In the genomic region with DNA sequence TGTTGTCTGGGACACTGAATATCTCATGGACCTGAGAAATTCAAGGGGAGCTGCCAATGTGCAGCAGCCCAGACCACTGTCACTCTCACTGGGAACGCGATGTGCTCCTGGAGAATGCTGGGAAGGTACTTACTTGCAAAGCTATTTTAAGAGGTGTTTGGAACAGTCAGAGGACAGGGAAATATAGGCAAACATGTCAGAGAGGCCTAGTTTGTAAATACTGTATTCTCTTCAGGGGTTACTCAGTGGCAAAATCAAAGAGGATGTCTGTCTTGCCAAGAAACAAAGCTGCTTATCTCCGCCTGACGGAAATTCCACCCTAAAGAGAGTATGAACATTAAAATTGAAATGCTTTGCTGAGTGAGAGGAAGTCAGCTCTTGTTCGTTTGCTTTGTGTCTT, we compare ENCODE assay signal across 14 mouse cellular contexts. TPM values are rescaled to one million over a fixed set of nuclear protein-coding genes. Genes with fewer than 3 reads are reported as not detected.
DNase-seq lines count a peak whose midpoint lies in the region; ATAC-seq lines count a peak whose summit lies in the region.
"Had no signal": no experiment of that assay in that cellular context is flagged by ENCODE, and none has a peak within 500 bp of the region (broad histone marks: within the 10 kb centered on the region; RNA-seq: fewer than 3 reads in every experiment).

No protein-coding gene starts in this region.

- no peaks in the 10 kb centered on the region for H3K9me3 ChIP-seq in kidney, embryonic 15.5 days (replicated peaks)
- H3K9me3 ChIP-seq in heart, embryonic 12.5 days (replicated peaks): no peaks in the 10 kb centered on the region
- H3K9me3 ChIP-seq: embryonic facial prominence, embryonic 10.5 days had no signal

- H3K4me2 ChIP-seq in kidney, embryonic 15.5 days: no peak overlapping the region
- no peak overlapping the region for H3K4me2 ChIP-seq in heart, embryonic 12.5 days

- intact Hi-C loops in heart, postnatal 36 days (cut with DNase I): loop anchor here (1.0 to 5.0 kb wide), 2 partner anchors 46 to 192 kb away; no protein-coding TSS in a partner anchor

- WGBS in kidney, embryonic 15.5 days: 68% methylated on average over 5 of the region's 5 CpGs
- WGBS in heart, embryonic 12.5 days: 19% methylated on average over 5 of the region's 5 CpGs

- no peaks in the 10 kb centered on the region for H3K4me1 ChIP-seq in kidney, embryonic 15.5 days
- peaks cover 10% of the 10 kb centered on the region; the same call in 1 of the 2 replicates for H3K4me1 ChIP-seq in heart, embryonic 12.5 days (replicated peaks)
- H3K4me1 ChIP-seq: embryonic facial prominence, embryonic 10.5 days had no signal

- no peaks in the 10 kb centered on the region for H3K36me3 ChIP-seq in kidney, embryonic 15.5 days
- H3K36me3 ChIP-seq in heart, embryonic 12.5 days: no peaks in the 10 kb centered on the region
- H3K36me3 ChIP-seq: embryonic facial prominence, embryonic 10.5 days had no signal

- peak; percentile 8 to 30 for DNase-seq in kidney, postnatal 36 days
- peak; percentile 43 to 50 for DNase-seq in heart, postnatal 36 days
- DNase-seq in skeletal muscle tissue, adult 2 months (ENCODE audit: low read depth, low spot score): peak; percentile 7
- DNase-seq in layer of hippocampus, adult 9-10 months (ENCODE audit: low spot score): no peak
- no peak for DNase-seq in MN1 (ENCODE audit: low spot score)
- DNase-seq: adrenal gland, adult 2 months; cerebellum, postnatal 14 days; layer of hippocampus, postnatal 36 days; thymus, postnatal 36 days had no signal

- no peaks in the 10 kb centered on the region for H3K27me3 ChIP-seq in kidney, embryonic 15.5 days
- no peaks in the 10 kb centered on the region for H3K27me3 ChIP-seq in heart, embryonic 12.5 days (replicated peaks)

- H3K27ac ChIP-seq in kidney, embryonic 15.5 days: no peak overlapping the region
- peak overlapping the region; percentile 90 for H3K27ac ChIP-seq in heart, embryonic 12.5 days (ENCODE audit: poor library complexity, severe bottlenecking)
- H3K27ac ChIP-seq: embryonic facial prominence, embryonic 10.5 days had no signal

- ATAC-seq in kidney, embryonic 15.5 days (replicated peaks; ENCODE audit: low FRiP score): no peak
- ATAC-seq in heart, embryonic 12.5 days (ENCODE audit: insufficient number of reproducible peaks, low FRiP score): 0 out of 2 replicates have a peak, but pooled peaks have one; percentile 48
- ATAC-seq: intestine, postnatal 0 days had no signal

- no peak overlapping the region for H3K9ac ChIP-seq in kidney, embryonic 15.5 days
- H3K9ac ChIP-seq in heart, embryonic 12.5 days: no peak overlapping the region

- H3K4me3 ChIP-seq in kidney, embryonic 15.5 days (replicated peaks): no peak overlapping the region
- no peak overlapping the region for H3K4me3 ChIP-seq in heart, embryonic 12.5 days
- H3K4me3 ChIP-seq: embryonic facial prominence, embryonic 10.5 days had no signal

RNA-seq across cellular contexts. Expression of gene Chrm2, which starts 17.3 kb away (rescaled TPM):
- 0.26 and 0.44 TPM in 2 replicates for polyA plus RNA-seq in kidney, embryonic 15.5 days (2015; fragmentation: Nextera tagmentation; extraction: Ambion mirVana)
- 8.0 and 8.9 TPM in 2 replicates for polyA plus RNA-seq in heart, embryonic 12.5 days (2016; fragmentation: Nextera tagmentation; extraction: Ambion mirVana)
- total RNA-seq in heart, postnatal 36 days (2021): 10 to 100 TPM; 83.7 to 86.1 TPM
- total RNA-seq: adrenal gland, adult 2 months; neutrophil, adult 5-6 weeks had no signal
- polyA plus RNA-seq: adrenal gland, adult 2 months had no signal

Comparison
In these comparisons a context has a peak if more than half of its experiments do, and no peak if none do; other contexts are left out.
1. DNase-seq: peak in kidney, postnatal 36 days (2 of 2), heart, postnatal 36 days (2 of 2) and skeletal muscle tissue, adult 2 months (single experiment); none in layer of hippocampus, adult 9-10 months (single experiment) and MN1 (single experiment).